Mouse (Mus musculus) adrenal gland, postnatal 14 days (tissue): ENCODE data around the gene Camkk2. TPM values are rescaled to one million over a fixed set of nuclear protein-coding genes. Genes with fewer than 3 reads are reported as not detected.

Experiments used
- DNase-seq: peaks from one replicate; pipeline ENCODE4 v3.0.0; 2021; ENCODE audit warnings: mixed read lengths
- long read RNA-seq, 2 experiments: library from polyadenylated mRNA; stranded (forward); transcript quantifications; one replicate each; pipeline ENCODE4 v2.0.0; 2021
- total RNA-seq: library from RNA; stranded (reverse); gene quantifications from 2 replicates; pipeline ENCODE4 v1.2.3, GENCODE M21; 2021

Gene Camkk2
- 21.3 and 30.5 TPM in 2 replicates for total RNA-seq
- long read RNA-seq, experiment 1, full-length matches to known transcripts: 10 of 20 reads
- long read RNA-seq, experiment 1, partial matches to known transcripts: 1 of 20 reads
- long read RNA-seq, experiment 1, other reads (novel, unspliced or antisense): 9 of 20 reads
- long read RNA-seq, experiment 2, full-length matches to known transcripts: 10 of 17 reads
- long read RNA-seq, experiment 2, partial matches to known transcripts: 4 of 17 reads
- long read RNA-seq, experiment 2, other reads (novel, unspliced or antisense): 3 of 17 reads

DNA sequence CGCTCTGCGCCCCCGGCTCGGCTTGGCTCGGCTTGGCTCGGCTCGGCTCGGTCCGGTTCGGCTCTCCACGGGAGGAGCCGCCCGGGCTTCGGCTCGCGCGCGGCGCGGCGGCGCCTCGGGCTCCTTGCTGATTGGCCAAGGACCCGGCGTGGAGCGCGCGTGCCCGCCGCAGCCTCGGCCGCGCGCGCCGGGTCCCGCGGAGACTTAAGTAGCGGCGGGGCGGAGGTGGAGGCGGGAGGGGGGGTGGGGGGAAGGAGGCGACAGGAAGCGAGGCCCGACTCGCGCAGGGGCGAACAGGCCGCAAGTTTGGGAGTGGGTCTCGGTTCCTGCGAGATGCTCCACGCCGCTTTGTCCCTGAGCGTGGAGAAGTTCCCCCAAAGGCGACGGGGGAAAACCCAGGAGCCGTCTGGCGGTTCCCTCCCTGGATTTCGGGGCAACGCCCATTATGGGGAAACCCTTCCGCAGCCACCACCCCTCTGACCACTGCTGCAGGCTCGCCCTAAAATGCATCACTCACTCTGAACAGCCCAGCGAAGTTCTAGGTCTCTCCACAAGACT is at the start of gene Camkk2:
Gene Camkk2, minus strand, starts transcription at position 133 of the 558 bp plus-strand sequence.
- DNase-seq: peak; percentile 94

DNA sequence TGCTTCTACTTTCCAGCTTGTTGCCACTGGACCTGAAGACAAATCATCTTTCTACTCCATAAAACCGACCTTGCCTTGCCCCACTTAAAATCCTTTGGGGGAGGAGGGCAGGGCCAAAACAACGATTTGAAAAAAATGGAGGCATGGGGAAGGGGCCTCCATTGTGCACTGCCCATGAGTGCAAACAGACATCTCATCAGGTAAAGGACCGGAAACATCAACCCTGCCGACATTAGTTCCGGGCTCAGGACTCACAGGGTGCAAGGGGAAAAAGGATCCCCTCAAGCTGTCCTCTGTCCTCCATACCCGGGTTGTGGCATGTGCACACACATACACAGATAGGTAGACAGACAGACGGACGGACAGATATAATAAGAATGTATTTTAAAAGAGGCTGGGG is 45.9 kb upstream of the Camkk2 start:
- DNase-seq: no peak

DNA sequence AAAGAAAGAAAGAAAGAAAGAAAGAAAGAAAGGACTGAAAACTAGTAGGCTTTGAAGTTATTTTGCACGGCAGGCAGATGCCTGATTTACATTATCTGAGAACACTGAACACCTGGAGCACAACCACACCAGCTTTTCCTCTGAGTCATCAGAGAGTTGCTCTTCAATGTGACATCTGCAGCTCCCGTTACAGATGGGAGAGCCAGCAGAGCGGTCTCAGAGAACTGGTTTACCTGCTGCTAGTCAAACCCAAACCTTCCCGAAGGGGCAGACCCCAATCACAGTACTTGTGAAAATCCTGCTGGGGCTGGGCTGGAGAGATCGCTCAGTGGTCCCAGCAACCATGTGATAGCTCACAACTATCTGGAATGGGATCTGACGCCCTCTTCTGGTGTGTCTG is 45.2 kb upstream of the Camkk2 start:
- no peak for DNase-seq

DNA sequence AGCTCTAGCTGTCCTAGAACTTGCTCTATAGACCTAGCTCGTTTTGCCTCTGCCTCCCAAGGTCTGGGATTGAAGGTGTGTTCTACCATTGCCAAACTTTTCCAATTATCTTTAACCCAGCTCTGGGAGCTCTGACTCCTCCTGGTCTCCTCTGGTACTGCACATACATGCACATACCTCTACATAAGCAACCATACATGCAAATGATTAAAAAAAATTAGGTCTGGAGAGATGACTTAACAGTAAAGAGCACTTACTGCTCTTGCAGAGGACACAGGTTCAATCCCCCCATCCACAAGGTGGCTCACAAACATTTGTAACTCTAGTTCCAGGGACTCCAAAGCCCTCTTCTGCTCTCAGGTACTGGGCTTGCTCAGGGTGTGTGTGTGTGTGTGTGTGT is 44.8 kb upstream of the Camkk2 start:
- no peak for DNase-seq

DNA sequence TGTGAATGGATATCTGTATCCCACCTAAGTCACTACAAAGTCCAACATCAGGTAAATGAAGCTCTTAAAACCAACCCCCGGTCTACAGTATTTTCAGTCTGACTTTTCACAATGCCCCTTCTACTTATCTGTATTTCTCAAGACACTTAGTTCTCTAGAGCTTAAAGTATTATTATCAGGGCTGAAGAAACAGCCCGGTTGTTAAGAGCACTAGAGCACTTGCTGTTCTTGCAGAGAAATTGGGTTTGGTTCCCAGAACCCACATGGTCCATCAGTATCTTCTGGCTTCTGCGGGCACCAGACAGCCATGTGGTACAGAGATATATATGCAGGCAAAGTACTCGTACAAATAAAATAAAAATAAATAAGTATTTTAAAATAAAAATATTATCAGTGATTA is 43.2 kb upstream of the Camkk2 start:
- DNase-seq: no peak

DNA sequence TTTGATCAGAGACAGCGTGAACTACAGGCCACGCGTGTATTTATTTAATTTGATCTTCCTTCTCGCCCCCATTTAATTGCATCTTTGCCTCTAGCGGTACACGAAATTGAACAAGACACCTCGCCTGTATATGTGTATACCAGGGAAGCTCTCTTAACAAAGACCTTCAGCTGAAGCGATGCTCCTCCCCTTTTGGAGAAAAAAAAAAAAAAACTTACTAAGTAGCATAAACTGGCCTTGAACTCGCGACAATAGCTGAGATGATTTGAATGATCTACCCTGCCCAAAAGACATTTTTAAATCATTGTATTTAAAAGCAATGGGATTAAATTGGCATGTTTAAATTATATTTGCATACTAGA is 42.3 kb upstream of the Camkk2 start:
- no peak for DNase-seq

DNA sequence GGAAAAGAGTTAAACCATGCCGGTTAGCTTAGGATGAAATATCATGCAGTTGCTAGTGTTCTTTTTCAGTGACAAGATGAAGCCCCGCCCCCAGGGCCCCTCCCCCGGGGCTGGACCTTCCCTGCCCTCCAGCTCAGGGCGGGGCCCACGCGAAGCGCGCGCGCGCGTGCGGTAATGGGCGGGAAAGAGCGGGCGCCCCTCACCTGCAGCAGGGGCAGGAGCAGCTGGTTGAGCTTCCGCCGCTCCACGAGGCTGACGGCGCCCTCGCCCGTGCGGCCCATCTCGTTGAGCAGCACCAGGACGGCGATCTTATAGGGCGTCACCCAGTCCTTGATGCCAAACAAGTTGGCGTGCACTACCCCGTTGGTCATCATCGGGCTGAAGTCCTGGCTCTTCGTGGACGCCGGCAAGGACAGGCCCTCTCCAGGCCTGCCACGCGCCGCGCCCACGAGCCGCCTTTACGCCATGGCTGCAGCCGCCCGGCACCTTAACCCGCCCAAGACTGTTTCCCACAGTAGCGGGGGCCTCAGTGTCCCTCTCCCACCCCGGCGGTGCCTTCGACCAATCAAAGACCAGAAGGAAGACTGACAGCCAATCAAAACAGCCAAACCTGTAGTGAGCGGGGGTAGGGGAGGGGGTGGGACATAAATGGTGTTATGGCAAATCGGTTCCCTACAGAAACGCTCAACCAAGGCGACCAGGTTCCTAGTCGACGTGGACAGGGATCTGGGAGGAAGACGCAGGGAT is 41.7 kb upstream of the Camkk2 start, which contains the start of gene Anapc5:
Gene Anapc5, minus strand, starts transcription at position 563 of the 747 bp plus-strand sequence.
- DNase-seq: peak; percentile 96

DNA sequence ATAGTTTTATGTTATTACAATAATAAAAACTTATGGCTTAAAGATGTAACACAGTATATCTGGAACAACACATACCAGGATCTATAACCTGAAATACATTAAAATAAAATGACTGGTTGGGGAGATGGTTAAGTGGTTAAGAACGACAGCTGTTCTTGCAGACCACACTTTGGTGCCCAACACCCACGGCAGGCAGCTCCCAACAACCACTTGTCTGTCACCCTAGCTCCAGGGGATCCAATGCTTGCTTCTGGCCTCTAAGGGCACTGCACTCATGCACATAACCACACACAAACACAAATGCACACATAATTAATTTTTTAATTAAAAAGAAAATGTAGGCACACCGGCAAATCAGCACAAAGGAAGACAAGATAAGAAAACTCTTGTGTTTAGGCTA is 33.5 kb upstream of the Camkk2 start:
- DNase-seq: no peak

DNA sequence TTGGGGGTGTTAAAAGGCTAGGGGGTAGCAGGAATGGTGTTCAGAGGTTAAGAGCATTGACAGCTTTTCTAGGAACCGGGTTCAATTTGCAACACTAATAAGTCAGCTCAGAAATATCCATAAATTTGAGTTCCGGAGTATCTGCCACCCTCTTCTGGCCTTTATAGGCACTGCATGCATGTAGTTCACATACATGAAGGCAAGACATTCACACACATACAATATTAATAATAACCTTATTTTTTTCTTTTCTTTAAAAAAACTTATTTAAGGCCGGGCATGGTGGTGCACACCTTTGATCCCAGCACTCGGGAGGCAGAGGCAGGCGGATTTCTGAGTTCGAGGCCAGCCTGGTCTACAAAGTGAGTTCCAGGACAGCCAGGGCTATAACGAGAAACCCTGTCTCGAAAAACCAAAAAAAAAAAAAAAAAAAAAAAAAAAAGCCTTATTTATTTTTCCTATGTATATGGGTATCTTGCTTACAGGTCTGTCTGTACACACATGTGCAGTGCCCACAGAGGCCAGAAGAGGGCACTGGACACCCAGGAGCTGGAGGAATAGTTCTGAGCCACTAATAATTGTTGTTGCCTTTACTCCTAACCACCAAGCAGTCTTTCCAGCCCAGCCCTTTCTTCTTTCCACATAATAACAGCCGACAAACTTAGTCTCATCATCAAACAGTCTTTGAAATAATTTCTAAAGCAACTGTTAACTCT is 32.3 kb upstream of the Camkk2 start:
- peak; percentile 82 for DNase-seq

DNA sequence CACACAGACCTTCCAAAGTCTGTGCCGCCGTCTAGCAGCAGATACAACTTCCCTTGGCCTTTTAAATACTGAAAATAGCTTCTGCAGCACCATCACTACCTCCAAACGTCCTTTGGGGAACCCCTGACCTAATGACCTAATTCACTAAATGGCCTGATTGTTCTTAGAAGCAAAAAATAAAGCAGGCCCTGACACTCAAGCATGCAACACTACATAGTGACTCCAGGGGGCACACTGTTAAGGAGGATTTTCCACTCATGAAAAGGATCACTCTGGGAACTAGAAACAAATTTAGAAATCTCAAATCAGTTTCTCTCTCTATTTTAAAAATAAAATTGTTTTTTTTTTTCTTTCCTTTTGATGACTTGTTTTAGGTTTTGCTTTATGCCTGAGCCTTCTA is 26.3 kb upstream of the Camkk2 start:
- DNase-seq: no peak

DNA sequence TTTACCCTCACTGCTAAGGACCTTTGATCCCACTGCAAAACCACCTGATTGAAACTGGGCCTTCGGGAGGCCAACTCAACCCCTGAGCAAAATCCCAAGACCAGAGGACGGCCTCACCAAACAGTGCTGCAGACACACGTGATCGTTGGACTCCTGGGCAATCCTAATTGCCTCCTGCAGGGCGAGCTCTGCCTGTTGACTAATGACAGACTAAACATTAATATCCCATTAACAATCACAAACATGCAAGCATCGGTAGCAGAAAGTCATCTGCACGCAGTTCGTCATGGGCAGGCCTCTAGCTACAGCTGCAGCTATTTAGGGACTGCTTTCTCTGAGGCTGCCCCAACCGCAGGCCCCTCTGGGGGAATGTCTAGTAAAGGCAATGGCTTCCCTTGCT is 23.5 kb upstream of the Camkk2 start:
- no peak for DNase-seq

DNA sequence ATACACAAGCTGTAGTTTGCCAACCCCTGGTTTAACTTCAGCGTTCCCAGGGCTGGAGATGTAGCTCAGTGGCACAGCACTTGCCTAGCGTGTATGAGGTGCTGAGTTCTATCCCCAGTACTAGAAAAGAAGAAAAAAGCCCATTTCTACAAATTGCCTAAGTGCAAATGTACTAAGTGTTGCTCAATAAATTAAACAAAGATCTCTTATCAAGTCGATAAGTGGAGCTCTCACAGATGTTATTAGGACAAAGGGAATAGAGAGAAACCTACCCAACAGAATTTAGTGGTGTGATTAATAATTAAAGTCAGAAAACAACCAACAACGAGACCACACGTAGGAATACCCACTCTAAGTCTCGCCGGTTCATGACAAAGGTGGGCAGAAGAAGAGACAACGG is 22.5 kb upstream of the Camkk2 start:
- DNase-seq: no peak

DNA sequence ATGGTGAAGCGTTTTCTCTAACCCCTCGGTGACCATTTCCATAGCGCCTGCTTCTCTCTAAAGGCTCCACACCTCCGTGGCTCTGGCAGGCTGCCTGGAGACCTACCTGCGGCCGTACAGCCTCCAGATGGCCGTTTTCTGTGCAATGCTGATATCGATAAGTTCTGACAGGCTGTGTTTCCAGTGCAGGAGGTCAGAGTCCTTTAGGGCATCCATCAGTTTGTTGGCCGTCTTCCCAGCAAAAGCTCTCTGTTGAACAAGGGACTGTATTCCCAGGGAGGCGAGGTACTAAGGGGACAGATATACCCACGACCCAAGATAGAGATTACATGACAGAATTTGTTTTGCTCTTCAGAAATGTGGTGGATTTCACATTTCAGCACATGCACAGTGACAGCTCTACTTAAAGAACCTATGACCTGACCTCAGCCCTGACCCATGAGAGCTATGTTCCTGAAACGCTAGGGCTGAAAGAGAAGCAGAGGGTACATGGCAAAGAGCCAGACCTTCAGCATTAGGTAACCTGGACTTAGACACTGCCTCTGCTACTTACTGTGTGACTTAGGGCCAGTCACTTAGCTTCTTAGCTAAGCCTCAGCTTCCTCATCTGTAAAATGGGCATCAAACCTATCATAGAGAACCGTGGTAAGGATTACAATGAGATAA is 21.3 kb upstream of the Camkk2 start:
- no peak for DNase-seq

DNA sequence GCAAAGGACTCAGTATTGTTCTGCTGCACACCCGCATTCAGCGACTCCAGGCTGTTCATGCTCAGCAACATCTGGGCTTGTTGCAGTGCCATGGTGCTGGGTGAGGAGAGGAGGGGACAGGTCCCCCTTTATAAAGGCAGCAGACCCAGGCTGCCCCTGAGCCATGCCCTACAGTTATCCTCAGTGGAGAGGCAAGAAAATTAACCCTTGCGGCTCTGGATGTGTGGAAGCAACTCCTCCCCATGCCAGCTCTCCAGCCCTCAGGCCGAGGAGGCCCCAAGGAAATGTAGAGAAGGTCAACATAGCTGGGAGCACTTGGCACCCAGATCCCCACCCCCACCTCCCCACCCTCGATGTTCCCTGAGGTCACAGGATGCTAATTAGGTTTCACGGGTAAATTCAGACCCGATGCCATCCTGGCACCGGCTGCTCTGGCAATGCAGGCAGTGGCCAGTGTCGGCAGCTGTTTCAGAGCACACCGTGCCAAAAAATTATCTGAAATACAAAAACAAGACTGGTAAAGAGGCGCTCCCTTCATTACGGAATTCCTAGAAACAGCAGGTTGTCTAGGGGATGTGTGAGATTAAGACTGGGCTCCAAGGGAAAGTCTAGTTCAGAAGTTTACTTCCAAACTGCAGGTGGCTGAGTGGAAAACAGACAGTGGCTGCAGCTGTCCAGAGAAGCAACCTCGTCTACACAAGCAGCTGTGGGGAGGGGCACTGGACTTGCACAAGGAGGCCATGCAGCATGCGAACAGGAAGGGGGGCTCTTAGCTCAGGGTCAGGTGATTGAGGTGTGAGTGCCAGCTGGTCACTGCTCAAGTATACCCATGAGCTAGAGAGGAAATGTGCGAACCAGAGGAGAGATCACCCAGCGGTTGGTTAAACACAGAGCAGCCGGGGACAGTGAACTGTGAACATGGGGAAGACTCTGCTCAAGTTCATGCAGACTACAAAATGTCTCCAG is 20.5 kb upstream of the Camkk2 start:
- DNase-seq: no peak

DNA sequence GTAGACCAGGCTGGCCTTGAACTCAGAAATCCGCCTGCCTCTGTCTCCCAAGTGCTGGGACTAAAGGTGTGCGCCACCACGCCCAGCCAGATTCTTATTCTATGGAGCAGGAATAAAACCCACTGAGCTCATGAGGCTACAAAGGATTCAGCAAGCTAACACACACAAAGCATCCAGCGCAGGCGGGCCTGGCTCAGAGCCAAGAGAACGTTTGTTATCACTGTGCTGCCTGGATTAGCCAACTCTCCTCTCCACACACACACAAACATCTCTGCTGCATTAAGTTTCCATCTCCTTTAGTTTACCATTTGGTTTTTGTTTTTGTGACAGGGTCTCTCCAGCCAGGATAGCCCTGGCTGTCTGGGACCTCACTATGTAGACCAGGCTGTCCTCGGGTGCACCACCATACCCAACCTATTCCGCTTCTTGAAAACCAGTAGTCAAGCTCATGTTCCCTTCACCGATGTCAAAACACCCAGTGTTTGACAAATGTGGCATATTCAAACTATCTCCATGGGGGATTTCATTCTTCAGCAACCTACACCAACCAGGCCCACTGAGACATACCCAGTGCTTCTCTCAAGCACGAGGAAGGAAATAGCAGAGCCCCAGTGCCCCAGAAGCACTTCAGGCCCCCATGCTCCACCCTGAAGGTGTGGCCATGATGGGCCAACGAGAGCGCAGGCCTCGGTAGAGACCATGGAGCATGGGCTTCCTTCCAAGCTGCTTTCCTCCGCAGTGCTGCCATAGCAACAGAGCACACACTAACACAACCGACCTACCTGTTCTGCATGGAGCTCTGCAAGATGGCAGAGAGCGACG is 19.6 kb upstream of the Camkk2 start:
- DNase-seq: peak; percentile 81

DNA sequence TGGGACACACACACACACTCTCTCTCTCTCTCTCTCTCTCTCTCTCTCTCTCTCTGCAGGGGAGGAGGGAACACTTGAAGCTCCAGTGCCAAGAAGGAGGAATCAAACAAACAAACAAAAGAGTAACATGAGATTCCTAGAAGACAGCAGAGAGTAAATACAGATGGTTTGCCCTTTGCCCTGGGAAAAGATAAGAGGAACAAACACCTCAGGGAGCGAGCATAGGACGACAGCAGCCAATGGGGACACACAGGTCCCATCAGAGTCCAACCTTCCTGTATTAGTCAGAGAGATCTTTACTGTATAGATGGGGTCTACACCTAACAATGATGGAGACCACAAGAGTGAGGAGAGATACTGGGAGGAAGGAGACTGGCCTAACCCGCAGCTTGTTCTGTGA is 18.7 kb upstream of the Camkk2 start:
- no peak for DNase-seq

DNA sequence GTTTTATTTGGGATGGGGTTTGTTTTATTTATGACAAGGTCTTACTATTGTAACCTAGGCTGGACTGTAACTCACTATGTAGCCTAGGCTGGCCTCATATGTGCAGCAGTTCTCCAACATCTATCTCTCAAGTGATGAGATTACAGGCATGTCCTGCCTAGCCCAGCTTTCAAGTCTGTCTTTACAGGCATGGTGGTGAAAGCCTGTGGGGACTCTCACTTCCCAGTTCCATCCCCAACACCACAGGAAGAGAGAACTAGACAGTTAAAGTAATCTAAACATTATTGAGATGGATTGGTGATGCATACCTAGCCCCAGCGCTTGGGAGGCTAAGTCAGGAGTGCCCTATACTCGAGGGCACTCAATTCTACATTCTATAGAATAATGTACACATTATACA is 9.5 kb upstream of the Camkk2 start:
- no peak for DNase-seq

DNA sequence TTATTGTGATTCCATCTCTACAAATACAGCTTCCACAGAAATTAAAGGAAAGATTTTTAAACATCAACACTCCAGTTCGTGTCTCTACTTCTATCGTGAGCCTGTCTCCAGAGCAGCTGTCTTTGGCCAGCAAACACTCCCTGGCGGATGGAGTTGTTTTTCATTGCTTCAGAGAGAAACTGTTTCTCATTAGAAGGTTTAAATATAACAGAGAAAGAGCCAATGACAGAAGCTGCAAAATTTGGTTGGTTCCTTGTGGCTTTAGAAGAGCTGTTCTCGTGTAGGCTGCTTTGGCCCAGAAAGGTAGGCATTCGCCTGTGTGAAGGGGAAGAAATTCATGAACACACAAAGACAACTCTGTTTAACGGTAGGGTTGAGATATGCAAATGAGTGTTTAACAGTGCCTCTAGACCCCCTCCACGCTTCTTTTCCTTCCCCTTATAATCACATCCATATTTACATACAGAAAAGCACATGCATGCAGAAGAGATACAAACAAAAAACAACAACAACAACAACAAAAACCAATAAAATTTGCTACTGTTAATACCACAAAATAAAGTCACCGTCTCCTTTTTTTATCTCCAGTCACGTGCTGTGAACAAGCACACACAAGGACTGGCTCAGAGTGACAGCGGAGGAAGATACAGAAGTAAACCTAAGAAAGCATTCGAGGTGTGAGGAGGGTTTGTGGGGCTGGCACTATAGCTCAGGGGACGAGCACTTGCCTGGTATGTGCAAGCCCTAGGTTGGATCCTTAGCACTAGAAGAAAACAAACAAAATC is 7.0 kb upstream of the Camkk2 start:
- DNase-seq: no peak

DNA sequence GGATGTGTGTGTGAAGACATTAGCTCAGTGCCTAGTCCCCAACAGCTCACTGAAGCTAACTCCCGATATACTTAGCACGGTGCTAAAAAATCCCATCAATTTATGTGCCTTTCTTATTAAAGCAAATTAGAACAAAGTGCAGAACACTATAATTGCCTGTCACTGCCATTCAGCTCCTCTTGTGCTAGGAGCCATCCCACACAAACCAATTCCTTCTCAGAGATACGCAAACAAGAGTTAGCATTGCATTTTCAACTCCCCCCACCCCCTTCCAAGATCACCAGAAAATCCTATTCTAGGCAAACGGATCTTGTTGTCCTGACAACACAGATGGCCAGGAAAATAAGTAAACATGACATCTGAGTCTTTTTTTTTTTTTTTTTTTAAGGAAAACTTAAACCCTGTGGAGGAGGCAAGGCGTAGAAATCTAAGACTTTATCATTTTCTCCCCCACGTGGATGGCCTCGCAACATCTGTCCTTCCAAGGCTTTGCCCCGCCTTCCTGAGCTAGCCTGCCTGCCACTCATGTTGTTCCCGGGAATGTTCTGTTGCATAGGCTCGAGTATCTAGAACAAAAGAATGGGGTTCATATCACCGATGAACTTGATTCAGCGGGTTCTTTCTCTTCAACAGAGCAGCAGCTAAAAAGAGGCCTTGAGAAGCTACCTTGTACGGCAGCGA is 4.7 kb upstream of the Camkk2 start:
- no peak for DNase-seq
